Mouse (Mus musculus): ENCODE measurements around the gene Ptbp1.

The Ptbp1 gene

GRCm38 (mm10) chr10:79834769-79835398 lies 19.3 kb upstream of the Ptbp1 start:
- DNase-seq (ENCODE audit: low spot score in 2 of 2) = peak; percentile 68 to 82

GRCm38 (mm10) chr10:79836918-79837317 lies 17.3 kb upstream of the Ptbp1 start:
- no peak for DNase-seq (ENCODE audit: low spot score in 2 of 2)

- DNase-seq (ENCODE audit: low spot score in 2 of 2) = no peak
Observed at GRCm38 (mm10) chr10:79838151-79838550, 16.1 kb upstream of the Ptbp1 start.

- DNase-seq (ENCODE audit: low spot score in 2 of 2) = no peak
Observed at GRCm38 (mm10) chr10:79840091-79840490, 14.1 kb upstream of the Ptbp1 start.

- DNase-seq (ENCODE audit: low spot score in 2 of 2) = peak in 1 of 2 experiments; percentile 77
Observed at GRCm38 (mm10) chr10:79840644-79841551, 13.3 kb upstream of the Ptbp1 start.

- no peak for DNase-seq (ENCODE audit: low spot score in 2 of 2)
Observed at GRCm38 (mm10) chr10:79842322-79842721, 11.9 kb upstream of the Ptbp1 start.

- DNase-seq (ENCODE audit: low spot score in 2 of 2) = peak in 1 of 2 experiments; percentile 28
Observed at GRCm38 (mm10) chr10:79843476-79843875, 10.8 kb upstream of the Ptbp1 start.

GRCm38 (mm10) chr10:79846553-79846952 lies 7.7 kb upstream of the Ptbp1 start:
- DNase-seq (ENCODE audit: low spot score in 2 of 2) = no peak

- no peak for DNase-seq (ENCODE audit: low spot score in 2 of 2)
Observed at GRCm38 (mm10) chr10:79849941-79850628, 4.1 kb upstream of the Ptbp1 start.

- no peak for DNase-seq (ENCODE audit: low spot score in 2 of 2)
Observed at GRCm38 (mm10) chr10:79851653-79852052, 2.6 kb upstream of the Ptbp1 start.

GRCm38 (mm10) chr10:79852107-79852789 lies 2.0 kb upstream of the Ptbp1 start:
- DNase-seq (ENCODE audit: low spot score in 2 of 2) = no peak

GRCm38 (mm10) chr10:79852827-79853226 lies 1.4 kb upstream of the Ptbp1 start:
- no peak for DNase-seq (ENCODE audit: low spot score in 2 of 2)

- peak; percentile 98 to 99 for DNase-seq (ENCODE audit: low spot score in 2 of 2)
Observed at GRCm38 (mm10) chr10:79853392-79853791, 835 bp upstream of the Ptbp1 start.

GRCm38 (mm10) chr10:79854801-79855541 lies 744 bp downstream of the Ptbp1 start:
- peak in 1 of 2 experiments; percentile 69 for DNase-seq (ENCODE audit: low spot score in 2 of 2)

GRCm38 (mm10) chr10:79855558-79856184 lies 1.4 kb downstream of the Ptbp1 start:
- no peak for DNase-seq (ENCODE audit: low spot score in 2 of 2)

GRCm38 (mm10) chr10:79856280-79856679 lies 2.1 kb downstream of the Ptbp1 start:
- no peak for DNase-seq (ENCODE audit: low spot score in 2 of 2)

- no peak for DNase-seq (ENCODE audit: low spot score in 2 of 2)
Observed at GRCm38 (mm10) chr10:79856704-79857451, 2.7 kb downstream of the Ptbp1 start.

GRCm38 (mm10) chr10:79857452-79857811 lies 3.2 kb downstream of the Ptbp1 start:
- DNase-seq (ENCODE audit: low spot score in 2 of 2) = no peak

- no peak for DNase-seq (ENCODE audit: low spot score in 2 of 2)
Observed at GRCm38 (mm10) chr10:79857894-79858293, 3.7 kb downstream of the Ptbp1 start.

Measured in urinary bladder, postnatal 4 days (tissue).